Mouse (Mus musculus): Measurements from ENCODE around the gene Ufsp2. TPM values are rescaled to one million over a fixed set of nuclear protein-coding genes. Genes with fewer than 3 reads are reported as not detected.

The Ufsp2 gene
- polyA plus RNA-seq, 1 experiment from 2014 or later, result 51.7 TPM

DNA sequence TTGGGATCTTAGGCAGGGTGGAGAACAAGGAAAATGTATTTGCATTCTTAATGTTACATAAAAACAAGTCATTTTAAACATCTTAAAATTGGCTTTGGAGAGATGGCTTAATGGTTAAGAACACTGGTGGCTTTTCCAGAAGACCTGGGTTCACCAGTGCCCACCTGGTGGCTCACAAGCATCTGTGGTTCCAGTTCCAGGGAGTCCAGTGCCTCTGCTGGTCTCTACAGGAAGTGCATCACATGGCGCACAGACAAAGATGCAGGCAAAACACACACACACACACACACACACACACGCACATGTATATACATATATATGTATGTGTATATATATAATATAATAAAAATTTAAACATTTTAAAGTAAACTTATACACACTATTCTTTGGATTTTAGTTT lies 18.8 kb downstream of the Ufsp2 start:
- H3K36me3 ChIP-seq, result peaks cover 45% of the 10 kb centered on the region
- H3K27me3 ChIP-seq, result no peaks in the 10 kb centered on the region
- WGBS, result 94% methylated on average over 2 of the region's 2 CpGs

DNA sequence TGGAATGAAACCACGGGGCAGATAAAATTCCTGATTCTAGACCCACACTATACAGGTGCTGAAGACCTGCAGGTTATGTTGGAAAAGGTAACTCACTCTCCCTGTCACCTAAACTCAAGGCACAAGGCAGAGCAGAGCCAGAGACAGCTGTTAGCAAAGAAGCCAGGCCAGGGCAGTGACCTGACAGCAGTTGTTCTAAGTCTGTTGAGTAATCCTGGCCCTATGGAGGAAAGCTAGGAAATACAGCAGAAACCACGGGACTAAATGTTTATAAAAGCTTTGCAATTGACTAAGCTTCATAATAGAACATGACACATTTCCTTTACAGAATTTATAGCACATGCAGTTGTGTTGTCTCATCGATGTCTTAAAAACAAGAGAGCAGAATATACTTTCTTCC lies 20.2 kb downstream of the Ufsp2 start:
- Histone ChIP-seq H3K9me3 (replicated peaks) (no peaks in the 10 kb centered on the region), H3K36me3 (peaks cover 45% of the 10 kb centered on the region), H3K9ac (no peak overlapping the region), H3K4me3 (no peak overlapping the region), H3K4me2 (no peak overlapping the region), H3K4me1 (replicated peaks) (peaks cover 10% of the 10 kb centered on the region; the same call in 1 of the 2 replicates), H3K27me3 (no peaks in the 10 kb centered on the region), H3K27ac (no peak overlapping the region)
- no peak for ATAC-seq (replicated peaks; ENCODE audit: insufficient number of reproducible peaks, insufficient read depth, low FRiP score, low read depth)
- 82% methylated on average over 3 of the region's 3 CpGs for WGBS

More for the DNA sequence above, 18.8 kb downstream of the Ufsp2 start:
- no peak overlapping the region for H3K27ac ChIP-seq
- no peak overlapping the region for H3K4me2 ChIP-seq
- H3K4me1 ChIP-seq (replicated peaks), result peaks cover 5% of the 10 kb centered on the region; the same call in 1 of the 2 replicates
- H3K4me3 ChIP-seq, result no peak overlapping the region
- no peak for ATAC-seq (replicated peaks; ENCODE audit: insufficient number of reproducible peaks, insufficient read depth, low FRiP score, low read depth)
- no peaks in the 10 kb centered on the region for H3K9me3 ChIP-seq (replicated peaks)
- no peak overlapping the region for H3K9ac ChIP-seq

DNA sequence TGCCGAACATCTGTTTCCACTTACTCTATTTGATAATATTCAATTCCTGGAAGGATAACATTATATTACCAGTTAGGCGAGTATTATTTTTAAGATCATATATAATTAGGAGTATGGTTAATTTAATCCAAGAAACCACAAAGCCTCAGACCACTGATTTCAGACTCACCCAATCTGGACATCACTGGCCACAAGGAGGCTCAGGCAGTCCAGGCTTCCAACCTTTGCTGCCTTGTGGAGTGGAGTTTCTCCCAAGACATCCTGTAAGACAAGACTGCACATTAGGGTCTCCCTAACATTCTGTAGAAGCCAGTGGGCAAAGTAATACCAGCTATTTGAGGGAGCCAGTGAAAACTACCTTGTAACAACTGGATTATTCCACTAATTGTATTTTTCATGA lies 22.9 kb downstream of the Ufsp2 start:
- Histone ChIP-seq H3K27me3 (no peaks in the 10 kb centered on the region), H3K4me1 (replicated peaks) (peaks cover 11% of the 10 kb centered on the region; the same call in 1 of the 2 replicates), H3K4me3 (peak overlapping the region; percentile 23), H3K9me3 (replicated peaks) (no peaks in the 10 kb centered on the region), H3K36me3 (peaks cover 36% of the 10 kb centered on the region), H3K27ac (no peak overlapping the region), H3K9ac (no peak overlapping the region), H3K4me2 (peak overlapping the region; percentile 72)
- ATAC-seq (replicated peaks; ENCODE audit: insufficient number of reproducible peaks, insufficient read depth, low FRiP score, low read depth), result no peak
- WGBS, result 70% methylated on average over 2 of the region's 2 CpGs

DNA sequence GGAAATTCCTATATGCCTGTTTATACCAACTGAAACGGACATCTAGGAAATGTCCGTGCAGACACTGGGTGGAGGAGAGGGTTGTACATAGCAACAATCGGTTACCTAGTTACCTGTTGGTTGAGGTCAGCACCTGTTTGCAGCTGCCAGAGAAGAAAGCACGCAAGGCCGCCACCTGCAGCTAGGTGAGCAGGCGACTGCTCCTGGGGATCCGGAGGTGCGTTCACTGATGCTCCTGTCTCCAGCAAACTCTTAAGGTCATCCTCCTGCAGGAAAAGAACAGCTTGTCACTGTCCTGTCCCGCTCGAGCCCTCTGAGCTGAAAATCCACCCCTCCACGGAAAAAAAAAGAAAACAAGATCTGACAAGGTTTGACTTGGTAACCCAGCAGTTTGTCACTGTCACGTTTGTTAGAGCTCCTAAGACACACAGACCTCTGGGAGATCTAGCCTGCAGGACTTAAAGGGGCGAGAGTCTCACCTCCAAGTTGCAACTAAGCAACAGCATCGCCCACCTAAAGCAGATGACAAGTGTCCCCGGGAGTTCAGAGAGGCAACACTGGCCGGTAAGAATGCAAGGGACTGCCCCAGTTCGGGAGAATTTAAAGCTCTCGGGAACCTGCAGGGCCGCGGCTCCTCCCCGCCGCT lies 23.9 kb downstream of the Ufsp2 start, which contains the start of gene Lrp2bp:
Gene Lrp2bp (plus strand): TSS at position 166 of the 646 bp plus-strand sequence.
- peaks cover 11% of the 10 kb centered on the region; the same call in 1 of the 2 replicates for H3K4me1 ChIP-seq (replicated peaks)
- 2% methylated on average over 22 of the region's 22 CpGs for WGBS
- no peaks in the 10 kb centered on the region for H3K9me3 ChIP-seq (replicated peaks)
- ATAC-seq (replicated peaks; ENCODE audit: insufficient number of reproducible peaks, insufficient read depth, low FRiP score, low read depth), result no peak
- no peaks in the 10 kb centered on the region for H3K27me3 ChIP-seq
- peak within 1 kb of the TSS; percentile 72 for H3K4me2 ChIP-seq
- H3K4me3 ChIP-seq, result peak within 1 kb of the TSS; percentile 55
- peaks cover 26% of the 10 kb centered on the region for H3K36me3 ChIP-seq
- H3K9ac ChIP-seq, result peak within 1 kb of the TSS; percentile 67
- H3K27ac ChIP-seq, result peak within 1 kb of the TSS; percentile 98

- peak; percentile 99 for ATAC-seq (replicated peaks; ENCODE audit: insufficient number of reproducible peaks, insufficient read depth, low FRiP score, low read depth)
- H3K36me3 ChIP-seq, result peaks cover 26% of the 10 kb centered on the region
- peak overlapping the region; percentile 67 for H3K9ac ChIP-seq
- no peaks in the 10 kb centered on the region for H3K9me3 ChIP-seq (replicated peaks)
- H3K27me3 ChIP-seq, result no peaks in the 10 kb centered on the region
- H3K4me3 ChIP-seq, result peak overlapping the region; percentile 55
- H3K4me1 ChIP-seq (replicated peaks), result peaks cover 12% of the 10 kb centered on the region
- peak overlapping the region; percentile 98 for H3K27ac ChIP-seq
- 5% methylated on average over 54 of the region's 55 CpGs for WGBS
- peak overlapping the region; percentile 72 for H3K4me2 ChIP-seq
These were observed 24.7 kb downstream of the Ufsp2 start for GRCm38 (mm10) chr8:45999784-46000705.

DNA sequence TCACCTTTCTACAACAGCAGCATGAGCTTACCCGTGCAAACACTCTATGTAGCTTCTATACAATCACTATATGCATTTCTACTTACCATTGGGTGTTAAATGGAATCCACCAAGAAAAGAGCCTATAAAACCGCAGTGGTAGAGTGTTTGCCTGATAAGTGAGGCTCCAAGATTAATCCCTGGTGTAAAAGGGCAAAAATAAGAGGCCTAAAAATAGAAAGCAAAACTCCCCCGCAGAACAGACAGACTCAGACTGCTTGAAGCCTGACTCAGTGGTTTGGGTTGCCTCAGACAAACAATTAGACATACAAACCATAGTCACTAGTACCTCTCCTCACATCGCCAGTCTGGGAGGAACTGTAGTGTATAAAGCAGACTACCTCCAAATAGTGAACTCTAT lies 30.3 kb downstream of the Ufsp2 start, which contains the start of gene Ankrd37:
Gene Ankrd37 (minus strand): TSS at position 112 of the 400 bp plus-strand sequence.
- Histone ChIP-seq H3K27ac (peak within 1 kb of the TSS; percentile 74), H3K27me3 (no peaks in the 10 kb centered on the region), H3K4me2 (peak within 1 kb of the TSS; percentile 42), H3K4me3 (no peak within 1 kb of the TSS), H3K4me1 (replicated peaks) (peaks cover 15% of the 10 kb centered on the region), H3K9me3 (replicated peaks) (no peaks in the 10 kb centered on the region), H3K36me3 (no peaks in the 10 kb centered on the region), H3K9ac (no peak within 1 kb of the TSS)
- WGBS, result 29% methylated on average over 4 of the region's 4 CpGs
- no peak for ATAC-seq (replicated peaks; ENCODE audit: insufficient number of reproducible peaks, insufficient read depth, low FRiP score, low read depth)

DNA sequence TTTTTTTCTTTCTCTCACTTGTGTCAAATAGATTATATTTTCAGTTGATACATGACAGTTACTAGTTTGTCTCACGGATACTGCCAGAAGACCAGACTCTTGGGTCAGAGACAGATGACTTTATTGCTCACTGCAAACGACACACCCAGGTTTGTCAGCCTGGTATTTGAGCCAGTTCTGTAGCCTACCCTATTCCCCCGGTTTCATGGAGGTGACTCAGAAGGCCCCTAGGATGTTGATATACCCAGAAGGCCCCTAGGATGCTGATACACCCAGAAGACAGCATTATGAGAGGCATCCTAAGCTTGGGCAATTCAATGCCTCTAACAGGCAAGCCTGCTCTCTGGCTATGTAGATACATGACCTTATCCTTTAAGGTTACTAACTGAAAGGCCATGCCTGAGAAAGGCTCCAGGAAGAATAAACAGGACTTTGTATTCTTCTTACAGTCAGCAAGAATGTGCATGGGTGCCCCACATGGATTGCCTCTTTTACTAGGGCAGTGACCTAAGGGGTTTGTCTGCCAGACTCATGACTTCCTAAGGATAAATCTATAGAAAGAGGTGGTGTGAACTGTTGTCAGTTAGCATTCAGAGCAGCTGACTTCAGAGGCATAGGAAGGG lies 31.8 kb downstream of the Ufsp2 start:
- Histone ChIP-seq H3K4me3 (no peak overlapping the region), H3K4me1 (replicated peaks) (peaks cover 25% of the 10 kb centered on the region), H3K9me3 (replicated peaks) (no peaks in the 10 kb centered on the region), H3K36me3 (no peaks in the 10 kb centered on the region), H3K27me3 (no peaks in the 10 kb centered on the region), H3K9ac (no peak overlapping the region), H3K4me2 (no peak overlapping the region), H3K27ac (no peak overlapping the region)
- ATAC-seq (replicated peaks; ENCODE audit: insufficient number of reproducible peaks, insufficient read depth, low FRiP score, low read depth), result no peak
- 61% methylated on average over 3 of the region's 3 CpGs for WGBS

DNA sequence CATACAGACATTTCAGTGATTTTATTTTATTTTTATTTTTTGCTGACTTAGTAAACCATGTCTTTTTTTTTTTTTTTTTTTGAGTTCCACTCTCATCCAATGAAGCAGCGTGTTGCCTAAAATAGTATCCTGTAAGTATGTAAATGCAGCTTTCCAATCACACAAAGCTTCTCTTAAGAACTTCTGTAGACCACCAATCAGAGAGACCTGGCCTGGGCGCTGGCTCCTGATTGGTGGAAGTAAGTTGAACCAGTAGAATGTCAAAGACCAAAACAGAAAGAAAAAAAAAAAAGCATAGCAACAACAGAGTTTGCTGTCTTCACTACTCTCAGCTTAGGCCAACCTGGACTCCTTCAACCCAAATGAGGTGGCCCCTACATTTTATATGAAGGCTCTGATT lies 35.0 kb downstream of the Ufsp2 start:
- Histone ChIP-seq H3K27me3 (no peaks in the 10 kb centered on the region), H3K4me1 (replicated peaks) (peaks cover 22% of the 10 kb centered on the region), H3K9me3 (replicated peaks) (no peaks in the 10 kb centered on the region), H3K4me3 (peak overlapping the region; percentile 32), H3K4me2 (peak overlapping the region; percentile 58), H3K27ac (peak overlapping the region; percentile 62), H3K9ac (0 out of 2 replicates have a peak overlapping the region, but pooled peaks have one; percentile 35), H3K36me3 (no peaks in the 10 kb centered on the region)
- WGBS, result 49% methylated on average over 2 of the region's 2 CpGs
- peak; percentile 55; the same call in 1 of the 2 replicates for ATAC-seq (replicated peaks; ENCODE audit: insufficient number of reproducible peaks, insufficient read depth, low FRiP score, low read depth)

GRCm38 (mm10) chr8:46010746-46011680 lies 35.7 kb downstream of the Ufsp2 start:
- 7% methylated on average over 17 of the region's 17 CpGs for WGBS
- Histone ChIP-seq H3K36me3 (no peaks in the 10 kb centered on the region), H3K4me3 (peak overlapping the region; percentile 32), H3K27ac (peak overlapping the region; percentile 62), H3K9ac (peak overlapping the region; percentile 35; the same call in 1 of the 2 replicates), H3K27me3 (no peaks in the 10 kb centered on the region), H3K4me2 (peak overlapping the region; percentile 58), H3K9me3 (replicated peaks) (no peaks in the 10 kb centered on the region), H3K4me1 (replicated peaks) (peaks cover 15% of the 10 kb centered on the region)
- 0 out of 2 replicates have a peak, but pooled peaks have one; percentile 35 for ATAC-seq (replicated peaks; ENCODE audit: insufficient number of reproducible peaks, insufficient read depth, low FRiP score, low read depth)

GRCm38 (mm10) chr8:46022203-46022602 lies 46.9 kb downstream of the Ufsp2 start:
- no peak overlapping the region for H3K4me2 ChIP-seq
- no peak overlapping the region for H3K27ac ChIP-seq
- no peaks in the 10 kb centered on the region; the same call in 1 of the 2 replicates for H3K4me1 ChIP-seq (replicated peaks)
- no peaks in the 10 kb centered on the region for H3K27me3 ChIP-seq
- ATAC-seq (replicated peaks; ENCODE audit: insufficient number of reproducible peaks, insufficient read depth, low FRiP score, low read depth), result no peak
- no peak overlapping the region for H3K9ac ChIP-seq
- WGBS, result 72% methylated on average over 9 of the region's 9 CpGs
- H3K36me3 ChIP-seq, result no peaks in the 10 kb centered on the region
- H3K9me3 ChIP-seq (replicated peaks), result no peaks in the 10 kb centered on the region
- H3K4me3 ChIP-seq, result no peak overlapping the region
